Mouse (Mus musculus): ENCODE results near the gene Plekhn1. TPM values are rescaled to one million over a fixed set of nuclear protein-coding genes. Genes with fewer than 3 reads are reported as not detected.

The Plekhn1 gene
- total RNA-seq (2023) = 37.6 to 41.1 TPM (median 38.6 TPM) in 4 replicates

GRCm38 (mm10) chr4:156234701-156235213 is at the start of gene Plekhn1:
TSS of gene Plekhn1 (minus strand) at chr4:156234857.

GRCm38 (mm10) chr4:156255078-156255839 is 20.6 kb upstream of the Plekhn1 start, which contains the start of gene Samd11:
TSS of gene Samd11 (minus strand) at chr4:156255657.

GRCm38 (mm10) chr4:156235808-156236533 is 1.3 kb upstream of the Plekhn1 start, which contains the start of gene Noc2l:
TSS of gene Noc2l (plus strand) at chr4:156236010.

GRCm38 (mm10) chr4:156215649-156216048 is 19.0 kb downstream of the Plekhn1 start, which contains the start of gene Perm1:
TSS of gene Perm1 (plus strand) at chr4:156215868.

GRCm38 (mm10) chr4:156203001-156203412 is 31.6 kb downstream of the Plekhn1 start, which contains the start of gene AW011738:
TSS of gene AW011738 (plus strand) at chr4:156203304.

GRCm38 (mm10) chr4:156200623-156201475 is 33.8 kb downstream of the Plekhn1 start, which contains the start of gene Isg15:
TSS of gene Isg15 (minus strand) at chr4:156200818.

GRCm38 (mm10) chr4:156197131-156197828 is 37.4 kb downstream of the Plekhn1 start, which contains the start of gene Agrn:
TSS of gene Agrn (minus strand) at chr4:156197488.

Other genes starting within 250 kb of the Plekhn1 start
- 2.3 to 2.6 TPM (median 2.6 TPM) in 4 replicates for gene B3galt6, start 242.2 kb downstream of the Plekhn1 start, total RNA-seq (2023)
- 113 to 137 TPM (median 123 TPM) in 4 replicates for gene Sdf4, start 242.0 kb downstream of the Plekhn1 start, total RNA-seq (2023)
- gene Tnfrsf4, start 221.0 kb downstream of the Plekhn1 start, total RNA-seq (2023) = 7.1 to 10.8 TPM (median 9.4 TPM) in 4 replicates
- 11.4 to 20.8 TPM (median 16.6 TPM) in 4 replicates for gene Tnfrsf18, start 208.7 kb downstream of the Plekhn1 start, total RNA-seq (2023)
- not detected in 4 replicates for gene Ttll10, start 175.4 kb downstream of the Plekhn1 start, total RNA-seq (2023)
- 52.8 to 58.1 TPM (median 55.8 TPM) in 4 replicates for gene 9430015G10Rik, start 124.9 kb downstream of the Plekhn1 start, total RNA-seq (2023)
- 0.45 to 1.2 TPM (median 0.82 TPM) in 4 replicates for gene Rnf223, start 104.3 kb downstream of the Plekhn1 start, total RNA-seq (2023)
- 2.0 to 4.2 TPM (median 3.2 TPM) in 4 replicates for gene Agrn, start 37.4 kb downstream of the Plekhn1 start, total RNA-seq (2023)
- 4.2 to 9.6 TPM (median 6.1 TPM) in 4 replicates for gene Isg15, start 34.0 kb downstream of the Plekhn1 start, total RNA-seq (2023)
- gene AW011738, start 31.6 kb downstream of the Plekhn1 start, total RNA-seq (2023) = 10.1 to 11.5 TPM (median 10.2 TPM) in 4 replicates
- gene Perm1, start 19.0 kb downstream of the Plekhn1 start, total RNA-seq (2023) = 0.18 to 0.24 TPM (median 0.21 TPM) in 4 replicates
- 94.5 to 98.7 TPM (median 97.8 TPM) in 4 replicates for gene Noc2l, start 1.2 kb upstream of the Plekhn1 start, total RNA-seq (2023)
- gene Samd11, start 20.8 kb upstream of the Plekhn1 start, total RNA-seq (2023) = 7.5 to 12.3 TPM (median 10.3 TPM) in 4 replicates
- not detected in 4 replicates for gene Vmn2r-ps159, start 96.2 kb upstream of the Plekhn1 start, total RNA-seq (2023)